Mouse (Mus musculus): ENCODE results near the gene Arhgef26. TPM values are rescaled to one million over a fixed set of nuclear protein-coding genes. Genes with fewer than 3 reads are reported as not detected.

The Arhgef26 gene
- total RNA-seq (2015; ENCODE audit: low replicate concordance) = not detected in 2 replicates
- 0.84 TPM in 1 of 2 replicates, not detected in the other for total RNA-seq (2017; ENCODE audit: low replicate concordance)

GRCm38 (mm10) chr3:62338044-62338443 lies at the start of gene Arhgef26:
TSS of gene Arhgef26 (plus strand) at chr3:62338344.
- ATAC-seq (replicated peaks; ENCODE audit: low FRiP score, poor library complexity, severe bottlenecking) = no peak

- ATAC-seq (replicated peaks; ENCODE audit: low FRiP score, poor library complexity, severe bottlenecking) = no peak
Measured at GRCm38 (mm10) chr3:62310493-62310892, 27.7 kb upstream of the Arhgef26 start.

- ATAC-seq (replicated peaks; ENCODE audit: low FRiP score, poor library complexity, severe bottlenecking) = no peak
Measured at GRCm38 (mm10) chr3:62311224-62311623, 26.9 kb upstream of the Arhgef26 start.

GRCm38 (mm10) chr3:62324708-62325107 lies 13.4 kb upstream of the Arhgef26 start:
- no peak for ATAC-seq (replicated peaks; ENCODE audit: low FRiP score, poor library complexity, severe bottlenecking)

GRCm38 (mm10) chr3:62327903-62328302 lies 10.2 kb upstream of the Arhgef26 start:
- ATAC-seq (replicated peaks; ENCODE audit: low FRiP score, poor library complexity, severe bottlenecking) = no peak

GRCm38 (mm10) chr3:62338461-62338853 lies 313 bp downstream of the Arhgef26 start:
- ATAC-seq (replicated peaks; ENCODE audit: low FRiP score, poor library complexity, severe bottlenecking) = no peak

GRCm38 (mm10) chr3:62338854-62339515 lies 841 bp downstream of the Arhgef26 start:
- no peak for ATAC-seq (replicated peaks; ENCODE audit: low FRiP score, poor library complexity, severe bottlenecking)

GRCm38 (mm10) chr3:62339516-62340051 lies 1.4 kb downstream of the Arhgef26 start:
- ATAC-seq (replicated peaks; ENCODE audit: low FRiP score, poor library complexity, severe bottlenecking) = no peak

GRCm38 (mm10) chr3:62340154-62340760 lies 2.1 kb downstream of the Arhgef26 start:
- no peak for ATAC-seq (replicated peaks; ENCODE audit: low FRiP score, poor library complexity, severe bottlenecking)

GRCm38 (mm10) chr3:62340861-62341260 lies 2.7 kb downstream of the Arhgef26 start:
- no peak for ATAC-seq (replicated peaks; ENCODE audit: low FRiP score, poor library complexity, severe bottlenecking)

- no peak for ATAC-seq (replicated peaks; ENCODE audit: low FRiP score, poor library complexity, severe bottlenecking)
Measured at GRCm38 (mm10) chr3:62341496-62342205, 3.5 kb downstream of the Arhgef26 start.

GRCm38 (mm10) chr3:62348514-62349217 lies 10.5 kb downstream of the Arhgef26 start:
- ATAC-seq (replicated peaks; ENCODE audit: low FRiP score, poor library complexity, severe bottlenecking) = no peak

- ATAC-seq (replicated peaks; ENCODE audit: low FRiP score, poor library complexity, severe bottlenecking) = no peak
Measured at GRCm38 (mm10) chr3:62349218-62349897, 11.2 kb downstream of the Arhgef26 start.

- ATAC-seq (replicated peaks; ENCODE audit: low FRiP score, poor library complexity, severe bottlenecking) = no peak
Measured at GRCm38 (mm10) chr3:62352071-62352470, 13.9 kb downstream of the Arhgef26 start.

GRCm38 (mm10) chr3:62352876-62353275 lies 14.7 kb downstream of the Arhgef26 start:
- no peak for ATAC-seq (replicated peaks; ENCODE audit: low FRiP score, poor library complexity, severe bottlenecking)

- ATAC-seq (replicated peaks; ENCODE audit: low FRiP score, poor library complexity, severe bottlenecking) = no peak
Measured at GRCm38 (mm10) chr3:62367882-62368281, 29.7 kb downstream of the Arhgef26 start.

GRCm38 (mm10) chr3:62372841-62373240 lies 34.7 kb downstream of the Arhgef26 start:
- no peak for ATAC-seq (replicated peaks; ENCODE audit: low FRiP score, poor library complexity, severe bottlenecking)

GRCm38 (mm10) chr3:62374346-62374745 lies 36.2 kb downstream of the Arhgef26 start:
- no peak for ATAC-seq (replicated peaks; ENCODE audit: low FRiP score, poor library complexity, severe bottlenecking)

GRCm38 (mm10) chr3:62374831-62375230 lies 36.7 kb downstream of the Arhgef26 start:
- ATAC-seq (replicated peaks; ENCODE audit: low FRiP score, poor library complexity, severe bottlenecking) = no peak

All from erythroblast, adult 5-6 weeks (primary cell).